Mouse (Mus musculus): Measurements from ENCODE around the gene Rnf135. TPM values are rescaled to one million over a fixed set of nuclear protein-coding genes. Genes with fewer than 3 reads are reported as not detected.

Rnf135 gene
- polyA plus RNA-seq, 1 experiment from 2014 or later: 8.4 TPM

GRCm38 (mm10) chr11:80168611-80169249, 14.9 kb upstream of the Rnf135 start:
- no peak overlapping the region for H3K27ac ChIP-seq (ENCODE audit: low read length)
- H3K36me3 ChIP-seq (ENCODE audit: control insufficient read depth, insufficient read depth, low read length): no peaks in the 10 kb centered on the region
- H3K9me3 ChIP-seq (ENCODE audit: control insufficient read depth, low read depth, low read length): no peaks in the 10 kb centered on the region
- no peak overlapping the region for H3K9ac ChIP-seq (replicated peaks; ENCODE audit: low read depth, low read length)
- no peak overlapping the region for H3K4me2 ChIP-seq (replicated peaks; ENCODE audit: low read depth, low read length)
- H3K27me3 ChIP-seq (ENCODE audit: control insufficient read depth, insufficient read depth, low read length): no peaks in the 10 kb centered on the region
- H3K4me3 ChIP-seq (ENCODE audit: low read depth, low read length): no peak overlapping the region
- H3K4me1 ChIP-seq (ENCODE audit: control insufficient read depth, insufficient read depth, low read length): no peaks in the 10 kb centered on the region
- WGBS: 66% methylated on average over 4 of the region's 4 CpGs
- no peak for ATAC-seq (ENCODE audit: insufficient number of reproducible peaks, insufficient read depth, low FRiP score, low read depth)

DNA sequence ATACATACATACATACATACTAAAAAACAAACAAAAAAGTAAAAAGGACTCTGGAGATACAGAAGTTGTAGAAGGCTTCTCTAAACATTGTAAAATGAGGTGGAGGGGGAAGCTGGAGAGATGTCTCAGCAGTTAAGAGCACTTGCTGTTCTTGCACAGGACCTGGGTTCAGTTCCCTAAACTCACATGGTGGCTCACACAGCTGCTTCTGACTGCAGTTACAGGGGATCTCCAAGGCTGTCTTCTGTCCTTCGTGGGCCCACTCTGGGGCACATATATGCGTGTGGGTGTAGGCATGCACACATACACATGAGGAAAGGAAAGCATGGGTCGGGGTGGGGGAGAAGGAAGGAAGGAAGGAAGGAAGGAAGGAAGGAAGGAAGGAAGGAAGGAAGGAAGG, 14.0 kb upstream of the Rnf135 start:
- Histone ChIP-seq H3K4me3 (ENCODE audit: low read depth, low read length) (no peak overlapping the region), H3K9me3 (ENCODE audit: control insufficient read depth, low read depth, low read length) (no peaks in the 10 kb centered on the region), H3K9ac (replicated peaks; ENCODE audit: low read depth, low read length) (no peak overlapping the region), H3K4me1 (ENCODE audit: control insufficient read depth, insufficient read depth, low read length) (no peaks in the 10 kb centered on the region), H3K27me3 (ENCODE audit: control insufficient read depth, insufficient read depth, low read length) (no peaks in the 10 kb centered on the region), H3K4me2 (replicated peaks; ENCODE audit: low read depth, low read length) (no peak overlapping the region), H3K36me3 (ENCODE audit: control insufficient read depth, insufficient read depth, low read length) (no peaks in the 10 kb centered on the region), H3K27ac (ENCODE audit: low read length) (no peak overlapping the region)
- ATAC-seq (ENCODE audit: insufficient number of reproducible peaks, insufficient read depth, low FRiP score, low read depth): no peak
- WGBS: 73% methylated on average over 3 of the region's 3 CpGs

- Histone ChIP-seq H3K27ac (ENCODE audit: low read length) (no peak overlapping the region), H3K27me3 (ENCODE audit: control insufficient read depth, insufficient read depth, low read length) (no peaks in the 10 kb centered on the region), H3K9ac (replicated peaks; ENCODE audit: low read depth, low read length) (no peak overlapping the region), H3K4me3 (ENCODE audit: low read depth, low read length) (no peak overlapping the region), H3K9me3 (ENCODE audit: control insufficient read depth, low read depth, low read length) (no peaks in the 10 kb centered on the region), H3K4me2 (replicated peaks; ENCODE audit: low read depth, low read length) (no peak overlapping the region), H3K4me1 (ENCODE audit: control insufficient read depth, insufficient read depth, low read length) (no peaks in the 10 kb centered on the region), H3K36me3 (ENCODE audit: control insufficient read depth, insufficient read depth, low read length) (no peaks in the 10 kb centered on the region)
- no peak for ATAC-seq (ENCODE audit: insufficient number of reproducible peaks, insufficient read depth, low FRiP score, low read depth)
- WGBS: 63% methylated on average over 5 of the region's 5 CpGs
Measured at GRCm38 (mm10) chr11:80170351-80170750, 13.3 kb upstream of the Rnf135 start.

- Histone ChIP-seq H3K27me3 (ENCODE audit: control insufficient read depth, insufficient read depth, low read length) (no peaks in the 10 kb centered on the region), H3K27ac (ENCODE audit: low read length) (no peak overlapping the region), H3K36me3 (ENCODE audit: control insufficient read depth, insufficient read depth, low read length) (no peaks in the 10 kb centered on the region), H3K9ac (replicated peaks; ENCODE audit: low read depth, low read length) (no peak overlapping the region), H3K4me2 (replicated peaks; ENCODE audit: low read depth, low read length) (no peak overlapping the region), H3K4me1 (ENCODE audit: control insufficient read depth, insufficient read depth, low read length) (no peaks in the 10 kb centered on the region), H3K9me3 (ENCODE audit: control insufficient read depth, low read depth, low read length) (no peaks in the 10 kb centered on the region), H3K4me3 (ENCODE audit: low read depth, low read length) (no peak overlapping the region)
- ATAC-seq (ENCODE audit: insufficient number of reproducible peaks, insufficient read depth, low FRiP score, low read depth): no peak
- WGBS: 64% methylated on average over 4 of the region's 4 CpGs
Measured at GRCm38 (mm10) chr11:80171884-80172283, 11.8 kb upstream of the Rnf135 start.

DNA sequence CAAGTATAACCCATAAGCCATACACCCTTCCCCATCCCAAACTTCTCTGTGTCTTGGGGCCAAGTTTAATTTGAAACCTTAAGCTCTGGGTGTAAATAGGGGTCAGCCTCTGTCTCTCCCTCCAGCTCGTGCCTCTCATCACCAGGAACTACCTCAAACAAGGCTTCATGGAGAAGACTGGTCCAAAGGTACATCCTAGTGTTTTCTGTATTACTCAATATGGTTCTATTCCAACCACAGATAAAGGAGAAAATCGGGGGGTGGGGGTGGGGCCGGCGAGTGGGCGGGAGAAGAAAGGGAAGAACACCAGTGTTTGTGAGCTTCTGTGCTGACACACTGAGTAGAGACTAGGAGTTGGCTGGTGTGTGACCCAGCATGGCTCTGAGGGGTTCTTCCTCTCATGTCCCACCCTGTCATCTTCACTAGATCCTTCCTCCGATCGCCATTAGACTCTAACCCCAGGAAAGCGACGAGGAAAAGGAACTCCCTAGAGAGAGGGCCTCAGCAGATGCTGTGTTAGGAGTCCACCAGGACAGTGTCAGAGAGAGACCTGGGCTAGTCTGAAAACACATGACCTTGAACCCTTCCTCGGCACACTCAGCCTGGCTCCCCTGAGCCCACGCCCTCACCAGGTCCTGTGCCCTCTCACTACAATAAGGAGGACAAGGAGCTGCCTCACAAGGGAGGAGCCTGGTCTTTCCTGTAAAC, 9.5 kb upstream of the Rnf135 start:
- Histone ChIP-seq H3K9me3 (ENCODE audit: control insufficient read depth, low read depth, low read length) (no peaks in the 10 kb centered on the region), H3K9ac (replicated peaks; ENCODE audit: low read depth, low read length) (no peak overlapping the region), H3K36me3 (ENCODE audit: control insufficient read depth, insufficient read depth, low read length) (no peaks in the 10 kb centered on the region), H3K27me3 (ENCODE audit: control insufficient read depth, insufficient read depth, low read length) (no peaks in the 10 kb centered on the region), H3K27ac (ENCODE audit: low read length) (no peak overlapping the region), H3K4me1 (ENCODE audit: control insufficient read depth, insufficient read depth, low read length) (no peaks in the 10 kb centered on the region), H3K4me2 (replicated peaks; ENCODE audit: low read depth, low read length) (no peak overlapping the region), H3K4me3 (ENCODE audit: low read depth, low read length) (no peak overlapping the region)
- ATAC-seq (ENCODE audit: insufficient number of reproducible peaks, insufficient read depth, low FRiP score, low read depth): no peak
- WGBS: 78% methylated on average over 11 of the region's 11 CpGs

GRCm38 (mm10) chr11:80176911-80177895, 6.4 kb upstream of the Rnf135 start:
- H3K36me3 ChIP-seq (ENCODE audit: control insufficient read depth, insufficient read depth, low read length): no peaks in the 10 kb centered on the region
- H3K27me3 ChIP-seq (ENCODE audit: control insufficient read depth, insufficient read depth, low read length): no peaks in the 10 kb centered on the region
- no peaks in the 10 kb centered on the region for H3K9me3 ChIP-seq (ENCODE audit: control insufficient read depth, low read depth, low read length)
- 73% methylated on average over 11 of the region's 11 CpGs for WGBS
- no peaks in the 10 kb centered on the region for H3K4me1 ChIP-seq (ENCODE audit: control insufficient read depth, insufficient read depth, low read length)
- no peak overlapping the region for H3K4me3 ChIP-seq (ENCODE audit: low read depth, low read length)
- H3K9ac ChIP-seq (replicated peaks; ENCODE audit: low read depth, low read length): no peak overlapping the region
- H3K4me2 ChIP-seq (replicated peaks; ENCODE audit: low read depth, low read length): no peak overlapping the region
- H3K27ac ChIP-seq (ENCODE audit: low read length): no peak overlapping the region
- no peak for ATAC-seq (ENCODE audit: insufficient number of reproducible peaks, insufficient read depth, low FRiP score, low read depth)

GRCm38 (mm10) chr11:80178316-80178715, 5.3 kb upstream of the Rnf135 start:
- Histone ChIP-seq H3K9me3 (ENCODE audit: control insufficient read depth, low read depth, low read length) (no peaks in the 10 kb centered on the region), H3K4me3 (ENCODE audit: low read depth, low read length) (no peak overlapping the region), H3K4me2 (replicated peaks; ENCODE audit: low read depth, low read length) (no peak overlapping the region), H3K27me3 (ENCODE audit: control insufficient read depth, insufficient read depth, low read length) (no peaks in the 10 kb centered on the region), H3K4me1 (ENCODE audit: control insufficient read depth, insufficient read depth, low read length) (no peaks in the 10 kb centered on the region), H3K9ac (replicated peaks; ENCODE audit: low read depth, low read length) (no peak overlapping the region), H3K27ac (ENCODE audit: low read length) (no peak overlapping the region), H3K36me3 (ENCODE audit: control insufficient read depth, insufficient read depth, low read length) (no peaks in the 10 kb centered on the region)
- WGBS: 78% methylated on average over 8 of the region's 8 CpGs
- ATAC-seq (ENCODE audit: insufficient number of reproducible peaks, insufficient read depth, low FRiP score, low read depth): no peak

- 62% methylated on average over 5 of the region's 5 CpGs for WGBS
- no peaks in the 10 kb centered on the region for H3K4me1 ChIP-seq (ENCODE audit: control insufficient read depth, insufficient read depth, low read length)
- no peaks in the 10 kb centered on the region for H3K36me3 ChIP-seq (ENCODE audit: control insufficient read depth, insufficient read depth, low read length)
- no peak for ATAC-seq (ENCODE audit: insufficient number of reproducible peaks, insufficient read depth, low FRiP score, low read depth)
- H3K9me3 ChIP-seq (ENCODE audit: control insufficient read depth, low read depth, low read length): no peaks in the 10 kb centered on the region
- H3K27me3 ChIP-seq (ENCODE audit: control insufficient read depth, insufficient read depth, low read length): no peaks in the 10 kb centered on the region
- no peak overlapping the region for H3K27ac ChIP-seq (ENCODE audit: low read length)
- no peak overlapping the region for H3K4me2 ChIP-seq (replicated peaks; ENCODE audit: low read depth, low read length)
- no peak overlapping the region for H3K9ac ChIP-seq (replicated peaks; ENCODE audit: low read depth, low read length)
- H3K4me3 ChIP-seq (ENCODE audit: low read depth, low read length): no peak overlapping the region
Measured at GRCm38 (mm10) chr11:80181021-80181749, 2.5 kb upstream of the Rnf135 start.
